In the genomic region with DNA sequence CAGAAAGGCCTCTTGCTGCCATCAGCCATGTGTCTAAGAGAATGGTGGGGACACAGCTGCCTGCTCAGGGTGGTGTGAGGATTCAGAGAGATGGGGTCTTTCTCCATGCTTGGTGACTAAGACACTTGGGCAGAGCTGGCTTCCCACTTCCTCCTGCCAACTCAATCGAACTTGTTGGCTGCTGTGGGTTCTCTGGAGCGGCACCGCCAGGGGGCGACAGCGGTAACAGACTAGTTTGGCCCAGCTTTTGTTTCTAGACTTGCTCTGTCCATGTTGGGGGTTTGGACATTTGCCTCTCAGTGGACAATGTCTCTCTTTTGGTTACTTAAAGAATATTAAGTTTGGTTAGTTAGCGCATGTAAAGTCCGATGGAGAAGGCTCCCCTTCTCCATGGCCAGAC, we compare ENCODE assay signal across 9 mouse cellular contexts. TPM values are rescaled to one million over a fixed set of nuclear protein-coding genes. Genes with fewer than 3 reads are reported as not detected.
DNase-seq lines count a peak whose midpoint lies in the region; ATAC-seq lines count a peak whose summit lies in the region.
"Had no signal": no experiment of that assay in that cellular context is flagged by ENCODE, and none has a peak within 500 bp of the region (broad histone marks: within the 10 kb centered on the region; RNA-seq: fewer than 3 reads in every experiment).

No protein-coding gene starts in this region.

- no peak overlapping the region for H3K9ac ChIP-seq in hindbrain, embryonic 16.5 days (ENCODE audit: low read depth, low read length)
- H3K9ac ChIP-seq: neural tube, embryonic 12.5 days had no signal

- no peaks in the 10 kb centered on the region for H3K27me3 ChIP-seq in hindbrain, embryonic 10.5 days (ENCODE audit: insufficient read depth, poor library complexity, severe bottlenecking)
- H3K27me3 ChIP-seq in hindbrain, embryonic 16.5 days (replicated peaks; ENCODE audit: control insufficient read depth, insufficient read depth, low read length) = no peaks in the 10 kb centered on the region
- H3K27me3 ChIP-seq: neural tube, embryonic 12.5 days had no signal

- H3K36me3 ChIP-seq in hindbrain, embryonic 10.5 days = peaks cover 54% of the 10 kb centered on the region
- H3K36me3 ChIP-seq in hindbrain, embryonic 16.5 days (ENCODE audit: control insufficient read depth, insufficient read depth, low read length) = peaks cover 13% of the 10 kb centered on the region

- intact Hi-C loops in heart, postnatal 25 days (cut with DNase I) = loop anchor here (1.0 to 5.0 kb wide), 3 partner anchors 34 to 92 kb away; a partner anchor contains a TSS
- intact Hi-C loops in left cerebral cortex, postnatal 10 days (cut with DNase I) = loop anchor here (5.0 kb wide), 1 partner anchor 94 kb away; no protein-coding TSS in a partner anchor

- 0 out of 2 replicates have a peak overlapping the region, but pooled peaks have one; percentile 45 for H3K27ac ChIP-seq in hindbrain, embryonic 10.5 days
- no peak overlapping the region for H3K27ac ChIP-seq in hindbrain, embryonic 16.5 days (ENCODE audit: low read depth, low read length)
- H3K27ac ChIP-seq: neural tube, embryonic 12.5 days had no signal

- H3K4me2 ChIP-seq in hindbrain, embryonic 16.5 days (ENCODE audit: low read length) = no peak overlapping the region
- H3K4me2 ChIP-seq: neural tube, embryonic 12.5 days had no signal

- ATAC-seq in hindbrain, embryonic 16.5 days = no peak
- ATAC-seq in activated CD4-positive, CD25-positive, alpha-beta regulatory T cell, adult 4 months = peak; percentile 61

- H3K4me1 ChIP-seq in hindbrain, embryonic 10.5 days (replicated peaks) = peaks cover 9% of the 10 kb centered on the region
- H3K4me1 ChIP-seq in hindbrain, embryonic 16.5 days (ENCODE audit: control insufficient read depth, insufficient read depth, low read depth, low read length) = no peaks in the 10 kb centered on the region; the same call in 1 of the 2 replicates
- H3K4me1 ChIP-seq: neural tube, embryonic 12.5 days had no signal

- 32% methylated on average over 7 of the region's 7 CpGs for WGBS in hindbrain, embryonic 10.5 days
- 36% methylated on average over 7 of the region's 7 CpGs for WGBS in hindbrain, embryonic 16.5 days

- peak; percentile 78 for DNase-seq in hindbrain, embryonic 10.5 days (ENCODE audit: low spot score)
- peak; percentile 86 for DNase-seq in embryo, embryonic 10 days (ENCODE audit: low spot score)
- DNase-seq in heart, postnatal 25 days (ENCODE audit: low spot score) = peak; percentile 68
- DNase-seq in left cerebral cortex, postnatal 10 days (ENCODE audit: extremely low spot score in 1 of 2, low spot score in 2 of 2) = peak; percentile 77 to 87
- DNase-seq in naive thymus-derived CD4-positive, alpha-beta T cell, adult 2 months (ENCODE audit: low read depth) = peak; percentile 86
- DNase-seq in testis, postnatal 10 days (ENCODE audit: low spot score) = peak; percentile 93

- H3K9me3 ChIP-seq in hindbrain, embryonic 10.5 days = 0 out of 2 replicates have a peak, but pooled peaks cover 3% of the 10 kb centered on the region
- H3K9me3 ChIP-seq in hindbrain, embryonic 16.5 days (ENCODE audit: control insufficient read depth, low read length) = 0 out of 2 replicates have a peak, but pooled peaks cover 2% of the 10 kb centered on the region
- H3K9me3 ChIP-seq: neural tube, embryonic 12.5 days had no signal

- no peak overlapping the region for H3K4me3 ChIP-seq in hindbrain, embryonic 10.5 days
- no peak overlapping the region for H3K4me3 ChIP-seq in hindbrain, embryonic 16.5 days (ENCODE audit: low read length)
- H3K4me3 ChIP-seq: neural tube, embryonic 12.5 days had no signal

RNA-seq across cellular contexts. Expression of a gene that starts 14.7 kb away (rescaled TPM):
- not detected in 2 replicates for polyA plus RNA-seq in hindbrain, embryonic 10.5 days (2016; fragmentation: Nextera tagmentation; extraction: Ambion mirVana)
- 0.99 and 1.3 TPM in 2 replicates for polyA plus RNA-seq in hindbrain, embryonic 16.5 days (2015; fragmentation: Nextera tagmentation; extraction: Ambion mirVana)
- not detected for polyA plus RNA-seq in activated CD4-positive, CD25-positive, alpha-beta regulatory T cell, adult 4 months (2017; shearing (Covaris generic))
- not detected for total RNA-seq in heart, postnatal 25 days (2021)
- 1 to 10 TPM; 1.6 to 2.0 TPM for total RNA-seq in left cerebral cortex, postnatal 10 days (2021)

RNA-seq across cellular contexts. Expression of a gene that starts 24.6 kb away (rescaled TPM):
- 0.24 and 0.27 TPM in 2 replicates for polyA plus RNA-seq in hindbrain, embryonic 10.5 days (2016; fragmentation: Nextera tagmentation; extraction: Ambion mirVana)
- 1.9 and 3.0 TPM in 2 replicates for polyA plus RNA-seq in hindbrain, embryonic 16.5 days (2015; fragmentation: Nextera tagmentation; extraction: Ambion mirVana)
- not detected for polyA plus RNA-seq in activated CD4-positive, CD25-positive, alpha-beta regulatory T cell, adult 4 months (2017; shearing (Covaris generic))
- not detected for total RNA-seq in heart, postnatal 25 days (2021)
- 1 to 10 TPM; 1.3 to 1.7 TPM for total RNA-seq in left cerebral cortex, postnatal 10 days (2021)

RNA-seq across cellular contexts. Expression of a gene that starts 34.3 kb away (rescaled TPM):
- polyA plus RNA-seq in hindbrain, embryonic 10.5 days (2016; fragmentation: Nextera tagmentation; extraction: Ambion mirVana) = 3.9 and 4.2 TPM in 2 replicates
- 4.6 and 4.7 TPM in 2 replicates for polyA plus RNA-seq in hindbrain, embryonic 16.5 days (2015; fragmentation: Nextera tagmentation; extraction: Ambion mirVana)
- 10 to 100 TPM; 22.0 to 28.9 TPM for polyA plus RNA-seq in activated CD4-positive, CD25-positive, alpha-beta regulatory T cell, adult 4 months (2017; shearing (Covaris generic))
- 1 to 10 TPM; 2.7 to 2.9 TPM for total RNA-seq in heart, postnatal 25 days (2021)
- total RNA-seq in left cerebral cortex, postnatal 10 days (2021) = 1 to 10 TPM; 2.9 to 3.5 TPM
